Mouse (Mus musculus): Measurements from ENCODE around the gene Efna4.

- TF ChIP-seq CTCF (IDR thresholded peaks at IDR 0.05; ENCODE audit: control insufficient read depth, insufficient read depth, insufficient replicate concordance, low read depth, low read length), result no peak
- TF ChIP-seq POLR2A (IDR thresholded peaks at IDR 0.05; ENCODE audit: control insufficient read depth, low read depth, low read length), result no peak
These were observed 49.3 kb downstream of the Efna4 start for GRCm38 (mm10) chr3:89288503-89288928.

Measured in testis, adult 2 months (tissue).